In the genomic region with DNA sequence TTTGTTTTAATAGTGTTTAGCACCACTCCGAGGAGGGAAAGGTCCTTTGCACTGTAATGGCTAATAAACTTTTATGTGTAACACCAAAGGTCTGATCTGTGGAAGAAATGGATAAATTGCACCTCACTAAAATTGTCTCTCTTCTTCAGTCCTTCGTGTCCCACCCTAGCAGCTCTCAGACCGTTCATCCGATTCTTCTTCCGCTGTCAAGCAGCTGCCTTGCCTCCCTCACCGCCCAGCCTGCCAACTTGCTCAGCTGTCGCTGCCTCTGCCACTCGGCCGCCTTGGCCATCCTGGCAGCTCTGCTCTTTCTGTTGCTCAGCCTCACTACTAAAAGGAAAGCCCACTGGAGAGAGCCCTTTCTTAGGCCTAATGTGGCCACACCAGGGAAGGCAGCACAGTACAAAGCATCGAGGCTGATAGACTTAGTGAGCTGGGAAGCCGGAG, we compare ENCODE assay signal across 9 mouse cellular contexts. TPM values are rescaled to one million over a fixed set of nuclear protein-coding genes. Genes with fewer than 3 reads are reported as not detected.
A peak's percentile ranks its signal among the peaks of the same experiment; 100 is the strongest.
DNase-seq lines count a peak whose midpoint lies in the region; ATAC-seq and TF ChIP-seq lines count a peak whose summit lies in the region.
"Had no signal": no experiment of that assay in that cellular context is flagged by ENCODE, and none has a peak within 500 bp of the region (broad histone marks: within the 10 kb centered on the region; RNA-seq: fewer than 3 reads in every experiment).

No protein-coding gene starts in this region.

- H3K36me3 ChIP-seq in lung, embryonic 14.5 days (ENCODE audit: insufficient read depth) = no peaks in the 10 kb centered on the region
- no peaks in the 10 kb centered on the region for H3K36me3 ChIP-seq in hindbrain, embryonic 14.5 days (replicated peaks; ENCODE audit: control insufficient read depth, insufficient read depth)
- H3K36me3 ChIP-seq in neural tube, embryonic 15.5 days = no peaks in the 10 kb centered on the region

- no peak overlapping the region for H3K9ac ChIP-seq in lung, embryonic 14.5 days
- no peak overlapping the region for H3K9ac ChIP-seq in hindbrain, embryonic 14.5 days
- H3K9ac ChIP-seq in neural tube, embryonic 15.5 days (replicated peaks) = no peak overlapping the region

- TF ChIP-seq CTCF in lung, embryonic 14.5 days (IDR thresholded peaks at IDR 0.05; ENCODE audit: low read depth) = no peak

- H3K4me3 ChIP-seq in lung, embryonic 14.5 days (ENCODE audit: low read depth, low read length) = no peak overlapping the region
- no peak overlapping the region for H3K4me3 ChIP-seq in hindbrain, embryonic 14.5 days (replicated peaks; ENCODE audit: low read length)
- H3K4me3 ChIP-seq in neural tube, embryonic 15.5 days (replicated peaks) = no peak overlapping the region

- no peaks in the 10 kb centered on the region for H3K27me3 ChIP-seq in lung, embryonic 14.5 days (ENCODE audit: insufficient read depth, low read length)
- no peaks in the 10 kb centered on the region for H3K27me3 ChIP-seq in hindbrain, embryonic 14.5 days (ENCODE audit: control insufficient read depth, insufficient read depth, low read length)
- H3K27me3 ChIP-seq in neural tube, embryonic 15.5 days (replicated peaks) = no peaks in the 10 kb centered on the region

- no peak overlapping the region for H3K4me2 ChIP-seq in lung, embryonic 14.5 days
- H3K4me2 ChIP-seq in hindbrain, embryonic 14.5 days (replicated peaks) = peak overlapping the region; percentile 10; the same call in 1 of the 2 replicates
- peak overlapping the region; percentile 14; the same call in 1 of the 2 replicates for H3K4me2 ChIP-seq in neural tube, embryonic 15.5 days

- DNase-seq in cerebellum, postnatal 14 days = peak; percentile 52 to 73
- no peak for DNase-seq in cerebellum, adult 9-10 months
- DNase-seq in lung, embryonic 14.5 days = peak; percentile 40
- DNase-seq in lung, postnatal 36 days = no peak
- DNase-seq in hindbrain, embryonic 14.5 days (ENCODE audit: low spot score) = no peak
- DNase-seq in thymus, postnatal 10 days (ENCODE audit: low spot score in 2 of 2) = no peak
- no peak for DNase-seq in adrenal gland, adult 18-20 months (ENCODE audit: low spot score in 2 of 2)

- peaks cover 21% of the 10 kb centered on the region for H3K4me1 ChIP-seq in lung, embryonic 14.5 days (ENCODE audit: insufficient read depth)
- H3K4me1 ChIP-seq in hindbrain, embryonic 14.5 days (replicated peaks; ENCODE audit: control insufficient read depth, insufficient read depth, low read length) = peaks cover 21% of the 10 kb centered on the region
- peaks cover 20% of the 10 kb centered on the region for H3K4me1 ChIP-seq in neural tube, embryonic 15.5 days

- WGBS in lung, embryonic 14.5 days = 52% methylated on average over 11 of the region's 11 CpGs
- WGBS in hindbrain, embryonic 14.5 days = 33% methylated on average over 11 of the region's 11 CpGs
- WGBS in neural tube, embryonic 15.5 days = 11% methylated on average over 11 of the region's 11 CpGs

- H3K27ac ChIP-seq in lung, embryonic 14.5 days (ENCODE audit: low read depth) = peak overlapping the region; percentile 68
- H3K27ac ChIP-seq in hindbrain, embryonic 14.5 days = peak overlapping the region; percentile 73
- peak overlapping the region; percentile 68 for H3K27ac ChIP-seq in neural tube, embryonic 15.5 days (replicated peaks)
- H3K27ac ChIP-seq: macrophage had no signal

- no peak for ATAC-seq in lung, embryonic 14.5 days (ENCODE audit: insufficient read depth)
- ATAC-seq in hindbrain, embryonic 14.5 days (ENCODE audit: low FRiP score) = peak; percentile 46; the same call in 1 of the 2 replicates
- peak; percentile 66; the same call in 1 of the 2 replicates for ATAC-seq in neural tube, embryonic 15.5 days (ENCODE audit: low FRiP score)

- H3K9me3 ChIP-seq in lung, embryonic 14.5 days (ENCODE audit: low read depth, low read length) = no peaks in the 10 kb centered on the region
- H3K9me3 ChIP-seq in hindbrain, embryonic 14.5 days (ENCODE audit: control insufficient read depth, low read length) = no peaks in the 10 kb centered on the region
- no peaks in the 10 kb centered on the region for H3K9me3 ChIP-seq in neural tube, embryonic 15.5 days (replicated peaks)

RNA-seq across cellular contexts. Expression of gene Ddc, which starts 42.2 kb away (rescaled TPM):
- polyA plus RNA-seq in lung, embryonic 14.5 days (2014; fragmentation: Nextera tagmentation; extraction: Ambion mirVana) = 13.1 and 13.4 TPM in 2 replicates
- polyA plus RNA-seq in hindbrain, embryonic 14.5 days (2014; fragmentation: Nextera tagmentation; extraction: Ambion mirVana) = 7.0 and 9.3 TPM in 2 replicates
- polyA plus RNA-seq in neural tube, embryonic 15.5 days (2015; fragmentation: Nextera tagmentation; extraction: Ambion mirVana) = 4.7 and 5.5 TPM in 2 replicates
- total RNA-seq in adrenal gland, adult 18-20 months (2021) = 10 to 100 TPM; 60.8 to 74.0 TPM
- polyA plus RNA-seq: macrophage had no signal

RNA-seq across cellular contexts. Expression of gene Fignl1, which starts 46.9 kb away (rescaled TPM):
- polyA plus RNA-seq in lung, embryonic 14.5 days (2014; fragmentation: Nextera tagmentation; extraction: Ambion mirVana) = 97.5 and 102 TPM in 2 replicates
- 13.3 and 14.8 TPM in 2 replicates for polyA plus RNA-seq in hindbrain, embryonic 14.5 days (2014; fragmentation: Nextera tagmentation; extraction: Ambion mirVana)
- polyA plus RNA-seq in neural tube, embryonic 15.5 days (2015; fragmentation: Nextera tagmentation; extraction: Ambion mirVana) = 8.7 and 19.6 TPM in 2 replicates
- total RNA-seq in adrenal gland, adult 18-20 months (2021) = 1 to 10 TPM; 1.3 TPM

Comparison
In these comparisons a context has a peak if more than half of its experiments do, and no peak if none do; other contexts are left out.
1. DNase-seq: peak in cerebellum, postnatal 14 days (2 of 2) and lung, embryonic 14.5 days (single experiment); none in cerebellum, adult 9-10 months (single experiment), lung, postnatal 36 days (single experiment), hindbrain, embryonic 14.5 days (single experiment), thymus, postnatal 10 days (0 of 2) and adrenal gland, adult 18-20 months (0 of 2).
2. Peak in every context shown above with its lines, with median percentiles within 50 percentile points of each other: H3K27ac ChIP-seq.